Mouse (Mus musculus): Measurements from ENCODE around the gene Nrip1. TPM values are rescaled to one million over a fixed set of nuclear protein-coding genes. Genes with fewer than 3 reads are reported as not detected.

The Nrip1 gene
- total RNA-seq, 2 experiments from 2014 or later: 64.1 to 67.3 TPM

DNA sequence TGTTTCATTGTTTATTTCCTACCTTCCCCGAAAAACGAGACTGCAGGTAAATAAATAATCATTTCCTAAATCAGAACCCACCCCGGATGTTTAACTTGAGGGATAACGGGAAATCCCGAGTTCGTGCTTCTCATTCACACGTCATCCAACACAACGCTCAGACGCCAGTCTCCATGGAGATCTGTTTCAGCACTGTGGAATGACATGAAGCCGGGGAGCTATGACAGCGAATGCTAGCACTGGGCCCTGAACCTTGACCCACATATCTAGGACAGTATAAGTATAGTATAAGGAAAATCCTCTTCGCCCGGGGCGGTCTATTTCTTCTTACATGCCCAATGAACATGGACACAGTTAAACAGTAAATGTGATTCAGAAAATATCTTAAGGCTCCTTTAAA is 78.3 kb downstream of the Nrip1 start:
- no peak for DNase-seq (ENCODE audit: low spot score in 2 of 2)
- intact Hi-C loops (cut with DNase I): no loop called here

DNA sequence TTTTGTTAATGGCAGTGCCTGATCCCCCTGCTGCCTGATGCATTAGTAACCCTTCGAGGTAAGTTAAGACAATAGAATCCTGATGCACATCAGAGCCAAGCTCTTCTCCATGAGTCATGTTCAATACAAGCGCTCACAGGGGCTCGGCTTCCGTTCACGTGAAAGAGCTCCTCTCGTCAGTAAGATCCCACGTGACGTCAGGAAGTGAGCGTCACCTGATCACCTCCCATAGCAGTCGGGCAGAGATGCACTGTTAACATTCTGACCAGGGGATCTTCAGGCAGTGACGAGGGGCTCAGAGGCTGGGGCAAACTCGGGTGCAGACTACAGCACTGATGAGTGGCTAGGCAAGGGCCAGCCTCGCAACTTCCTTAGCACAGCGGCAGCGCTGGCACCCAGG is 79.1 kb downstream of the Nrip1 start:
- intact Hi-C loops (cut with DNase I): no loop called here

DNA sequence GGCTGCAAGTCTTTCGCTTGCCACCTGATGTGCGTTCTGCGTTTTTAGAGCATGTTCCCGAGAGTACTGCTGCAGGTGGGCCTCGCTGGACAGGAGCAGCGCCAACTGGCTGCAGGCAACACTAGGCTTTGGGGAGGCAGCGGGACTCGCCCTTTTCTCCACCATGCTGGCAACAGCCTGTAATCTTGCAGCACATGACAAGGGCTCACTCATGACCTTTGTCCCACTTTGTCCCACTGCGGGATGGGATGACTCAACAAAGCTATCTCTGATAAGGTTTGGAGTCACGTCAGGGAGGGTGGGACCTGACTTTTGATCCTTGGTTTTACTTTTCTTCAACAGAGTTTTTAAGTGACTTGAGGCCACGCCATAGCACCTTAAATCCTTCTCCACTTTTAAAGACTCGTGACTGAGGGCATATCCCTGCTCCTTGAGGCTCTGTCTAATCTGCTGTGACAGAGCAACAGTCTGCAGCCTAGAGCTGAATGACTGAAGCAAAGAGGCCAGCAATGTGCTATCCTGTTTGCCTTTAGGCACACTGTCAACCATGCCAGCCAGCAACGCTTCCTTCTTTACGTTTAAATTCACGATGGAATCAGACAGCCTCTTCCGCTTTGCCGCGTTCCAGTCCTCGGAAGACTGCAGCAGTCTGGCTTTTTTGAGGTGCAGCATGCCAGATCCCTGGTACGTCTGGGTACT is 79.7 kb downstream of the Nrip1 start:
- intact Hi-C loops (cut with DNase I): no loop called here

More for the DNA sequence above, 79.1 kb downstream of the Nrip1 start:
- no peak for DNase-seq (ENCODE audit: low spot score in 2 of 2)

DNA sequence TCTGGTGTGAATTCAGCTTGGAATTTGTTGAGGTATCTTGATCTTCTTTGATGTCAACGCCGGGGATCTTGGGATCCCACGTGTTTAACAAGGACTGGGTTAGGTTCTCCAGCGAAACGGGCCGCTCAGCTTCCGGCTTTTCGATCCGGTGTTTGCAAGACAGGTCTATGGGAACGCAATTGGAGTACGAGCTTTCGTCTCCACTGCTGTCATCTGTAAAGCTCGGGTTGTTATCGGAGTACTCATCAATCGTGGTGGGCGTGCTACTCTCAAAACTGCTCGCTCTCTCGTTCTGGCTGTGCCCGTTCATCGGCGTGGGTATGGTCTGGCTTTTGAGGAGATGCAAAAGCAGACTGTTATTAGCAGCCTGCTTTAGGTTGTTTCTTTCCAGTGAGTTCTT is 80.5 kb downstream of the Nrip1 start:
- intact Hi-C loops (cut with DNase I): no loop called here
- DNase-seq (ENCODE audit: low spot score in 2 of 2): no peak

More for the DNA sequence above, 79.7 kb downstream of the Nrip1 start:
- DNase-seq (ENCODE audit: low spot score in 2 of 2): no peak

DNA sequence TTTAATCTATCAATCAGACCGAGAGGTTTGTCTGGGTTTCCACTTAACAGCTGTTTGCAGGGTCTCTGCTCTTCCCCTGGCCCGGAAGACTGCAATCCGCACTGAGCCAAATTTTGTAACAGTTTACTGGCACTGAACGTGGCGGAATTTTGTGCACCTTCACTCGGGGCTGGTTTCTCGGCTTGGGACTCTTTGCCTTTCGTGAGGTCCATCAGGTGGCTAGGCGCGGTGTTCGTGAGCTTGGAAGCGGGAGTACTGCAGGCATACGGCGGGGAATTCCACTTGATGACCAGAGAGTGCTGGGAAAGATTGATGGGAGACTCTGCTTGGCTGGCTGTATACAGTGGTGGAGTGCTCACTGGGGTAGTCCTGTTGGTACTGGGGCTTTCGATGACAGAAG is 81.0 kb downstream of the Nrip1 start:
- no peak for DNase-seq (ENCODE audit: low spot score in 2 of 2)
- intact Hi-C loops (cut with DNase I): no loop called here

DNA sequence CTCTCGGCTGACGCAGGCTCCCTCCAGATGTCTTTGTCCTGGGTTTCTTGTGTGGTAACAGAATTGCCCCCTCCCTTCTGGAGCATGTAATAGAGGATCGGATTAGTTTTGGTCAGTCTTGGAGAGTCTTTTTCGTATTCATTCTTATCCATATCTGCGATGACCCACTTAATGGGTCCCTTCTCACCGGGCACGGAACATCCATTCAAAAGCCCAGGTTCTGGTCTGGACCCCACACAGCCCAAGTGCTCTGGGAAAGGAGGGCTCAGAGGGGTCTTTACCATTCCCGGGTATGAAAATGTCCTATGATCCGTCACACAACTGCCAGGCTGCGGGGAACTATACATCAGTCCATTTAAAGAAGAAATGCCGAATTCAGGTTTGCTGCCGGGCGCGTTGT is 82.3 kb downstream of the Nrip1 start:
- intact Hi-C loops (cut with DNase I): no loop called here
- no peak for DNase-seq (ENCODE audit: low spot score in 2 of 2)

DNA sequence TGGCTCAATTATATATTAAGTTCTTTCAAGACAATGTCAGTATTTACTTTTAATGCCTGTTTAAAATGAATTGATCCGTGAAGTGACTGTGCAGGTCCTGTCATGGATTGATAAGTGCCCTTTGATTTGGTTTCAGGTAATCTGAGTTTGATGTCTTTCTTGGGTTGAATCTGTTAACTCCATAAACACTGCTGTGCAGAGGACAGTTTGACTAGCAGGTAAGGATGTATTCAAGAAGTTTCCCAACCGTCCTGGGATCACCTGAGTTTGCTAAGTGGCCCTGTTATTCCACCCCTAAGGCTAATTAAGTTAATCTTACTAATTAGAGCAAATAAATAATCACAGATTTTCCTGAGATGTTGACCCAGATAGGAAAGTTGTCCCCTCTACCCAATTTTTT is 84.1 kb downstream of the Nrip1 start:
- no peak for DNase-seq (ENCODE audit: low spot score in 2 of 2)
- intact Hi-C loops (cut with DNase I): no loop called here

DNA sequence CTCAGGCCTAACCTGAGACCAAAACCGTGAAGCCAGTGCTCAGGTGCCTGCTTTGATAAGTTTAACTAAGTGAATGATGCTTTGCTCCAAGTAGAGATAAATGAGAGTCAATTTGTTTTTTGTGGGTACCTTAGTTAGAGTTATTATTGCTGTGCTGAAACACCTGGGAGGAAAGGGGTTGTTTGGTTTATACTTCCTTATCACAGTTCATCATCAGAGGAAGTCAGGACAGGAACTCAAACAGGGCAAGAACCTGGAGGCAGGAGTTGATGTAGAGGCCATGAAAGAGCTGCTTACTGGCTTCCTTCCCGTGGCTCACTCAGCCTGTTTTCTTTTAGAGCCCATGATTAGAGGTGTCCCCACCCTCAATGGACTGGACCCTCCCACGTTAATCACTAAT is 89.8 kb downstream of the Nrip1 start:
- DNase-seq (ENCODE audit: low spot score in 2 of 2): no peak
- intact Hi-C loops (cut with DNase I): no loop called here

DNA sequence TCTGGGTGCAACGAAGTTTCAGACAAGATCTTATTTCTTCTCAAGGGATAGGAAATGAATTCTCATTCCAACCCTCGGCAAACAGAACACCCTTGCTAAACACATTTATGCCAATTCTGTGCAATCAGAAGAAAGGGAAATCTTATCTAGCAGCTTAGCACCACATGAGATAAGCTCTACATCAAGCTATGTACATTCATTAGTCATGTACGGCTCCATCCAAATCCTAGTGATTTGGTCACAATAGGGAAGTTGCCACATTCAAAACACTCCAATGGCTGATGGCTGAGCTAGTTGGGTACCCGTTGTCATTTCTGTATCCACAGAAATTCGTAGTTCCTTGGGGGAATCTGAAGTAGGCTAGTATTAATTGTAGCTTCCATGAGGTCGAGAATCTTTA is 91.8 kb downstream of the Nrip1 start:
- intact Hi-C loops (cut with DNase I): no loop called here
- DNase-seq (ENCODE audit: low spot score in 2 of 2): no peak

DNA sequence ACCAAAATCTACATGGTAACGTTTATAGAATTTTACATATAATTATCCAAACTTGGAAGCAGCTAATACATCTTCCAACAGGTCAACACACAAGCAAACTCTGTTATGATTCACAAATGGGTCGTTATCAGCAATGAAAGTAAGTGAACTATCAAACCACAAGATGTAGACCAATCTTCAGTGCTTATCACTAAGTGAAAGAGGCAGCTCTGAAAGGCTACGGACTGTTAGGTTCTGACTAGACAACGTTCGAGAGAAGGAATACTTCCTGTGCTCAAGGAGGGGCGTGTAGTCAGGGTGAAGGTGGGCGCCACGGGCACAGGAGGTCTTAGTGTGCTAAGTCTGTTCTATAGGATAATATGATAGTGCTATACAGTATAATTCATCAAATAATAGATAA is 93.3 kb downstream of the Nrip1 start:
- intact Hi-C loops (cut with DNase I): no loop called here
- no peak for DNase-seq (ENCODE audit: low spot score in 2 of 2)

DNA sequence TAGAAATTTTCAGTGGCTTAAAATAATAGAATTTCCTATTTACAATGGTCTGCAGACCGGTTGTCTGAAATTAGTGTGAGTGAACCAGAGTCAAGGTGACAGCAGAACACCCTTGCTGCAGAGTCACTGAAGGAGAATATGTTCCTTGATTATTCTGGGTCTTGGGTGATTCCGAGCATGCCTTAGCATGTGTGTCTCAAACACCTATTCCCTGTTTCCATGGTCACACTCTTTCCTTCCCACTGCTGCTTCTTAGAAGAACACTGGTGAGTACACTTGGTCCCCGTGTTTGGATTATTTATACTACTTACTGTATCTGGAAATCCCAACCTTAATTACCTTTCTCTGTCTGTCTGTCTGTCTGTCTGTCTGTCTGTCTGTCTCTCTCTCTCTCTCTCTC is 97.4 kb downstream of the Nrip1 start:
- intact Hi-C loops (cut with DNase I): no loop called here

DNA sequence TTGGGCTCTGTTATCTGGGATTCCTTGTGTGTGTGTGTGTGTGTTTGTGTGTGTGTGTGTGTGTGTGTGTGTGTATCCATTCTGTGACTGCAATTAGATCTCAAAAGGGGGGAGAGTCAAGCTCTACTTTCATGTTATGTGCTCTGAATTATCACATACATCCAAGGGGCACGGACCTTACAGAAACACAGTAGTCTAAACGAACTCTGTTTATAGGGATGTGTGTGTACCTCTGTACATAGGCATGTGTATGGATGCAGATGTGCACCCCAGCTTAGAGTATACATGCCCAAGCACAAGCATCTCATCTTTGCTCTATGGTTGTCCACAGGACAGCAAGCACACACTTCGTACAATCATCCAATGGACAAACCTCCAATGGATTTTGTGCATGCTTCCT is 98.0 kb downstream of the Nrip1 start:
- DNase-seq (ENCODE audit: low spot score in 2 of 2): no peak
- intact Hi-C loops (cut with DNase I): no loop called here

More for the DNA sequence above, 97.4 kb downstream of the Nrip1 start:
- DNase-seq (ENCODE audit: low spot score in 2 of 2): peak in 1 of 2 experiments; percentile 51

DNA sequence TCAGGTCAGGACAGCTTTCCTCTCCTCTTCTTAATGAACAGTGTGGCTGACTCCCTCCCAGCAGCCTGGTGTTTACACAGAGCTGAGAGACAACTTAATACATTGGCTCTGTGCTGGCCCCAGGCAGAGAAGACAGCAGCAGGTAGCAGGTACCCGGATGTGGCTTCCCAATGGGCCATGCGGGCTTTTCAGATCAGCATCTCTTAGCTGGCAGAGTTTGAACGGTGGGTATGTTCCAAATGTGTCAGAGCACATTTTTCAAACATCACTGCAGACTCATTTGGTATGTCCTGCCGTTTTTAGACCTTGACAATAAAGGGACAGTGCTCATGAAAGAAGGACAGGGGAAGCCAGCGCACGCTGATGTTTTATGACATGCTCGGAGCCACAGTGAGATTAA is 98.5 kb downstream of the Nrip1 start:
- intact Hi-C loops (cut with DNase I): no loop called here
- no peak for DNase-seq (ENCODE audit: low spot score in 2 of 2)

DNA sequence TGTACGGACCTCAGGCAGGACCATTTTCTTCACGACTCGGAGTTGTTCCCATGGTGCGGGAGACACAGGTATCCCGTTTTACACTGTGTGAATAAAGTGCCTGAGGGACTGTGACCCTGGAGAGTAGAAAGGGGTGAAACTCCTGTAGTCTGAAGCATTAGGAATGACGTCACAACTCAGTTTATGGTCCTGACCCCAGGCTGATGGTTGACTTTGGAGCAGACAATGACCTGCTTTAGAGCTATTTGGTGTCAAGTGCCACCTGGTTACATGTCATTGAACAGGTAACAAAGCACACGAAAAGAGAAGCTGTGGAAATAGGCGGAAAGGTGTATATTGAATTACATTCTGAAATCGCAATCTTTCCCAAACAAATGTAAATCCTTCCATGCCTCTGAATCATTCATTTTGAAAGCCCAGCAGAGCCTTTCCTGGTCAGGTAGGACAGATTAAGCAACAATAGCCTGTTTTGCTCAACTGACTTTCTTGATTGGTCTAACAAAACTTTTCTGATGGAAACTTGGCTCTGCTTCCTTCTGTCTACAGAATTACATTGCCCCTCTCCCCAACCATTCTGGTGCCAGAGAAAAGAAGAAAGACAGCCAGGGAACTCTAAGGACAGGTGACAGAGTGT is 106.9 kb downstream of the Nrip1 start:
- no peak for DNase-seq (ENCODE audit: low spot score in 2 of 2)
- intact Hi-C loops (cut with DNase I): no loop called here

DNA sequence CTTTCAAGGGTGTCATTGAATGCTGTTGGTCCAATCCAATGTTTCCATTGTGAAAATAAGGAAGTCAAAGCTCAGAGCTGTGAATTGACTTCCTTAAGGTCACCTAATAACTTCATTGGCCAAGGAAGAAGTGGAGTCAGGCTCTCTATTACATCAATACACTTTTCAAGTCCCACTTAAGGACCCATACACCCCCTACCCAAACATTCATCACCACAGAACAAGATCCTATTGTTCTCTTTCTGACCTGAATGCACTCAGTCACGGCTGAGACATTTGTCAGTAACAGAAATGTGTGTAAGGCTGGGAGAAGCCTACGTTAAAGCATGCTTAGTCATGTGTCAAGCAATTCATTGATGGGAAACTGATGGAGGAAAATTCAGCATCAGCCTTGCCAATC is 107.8 kb downstream of the Nrip1 start:
- intact Hi-C loops (cut with DNase I): no loop called here
- no peak for DNase-seq (ENCODE audit: low spot score in 2 of 2)

DNA sequence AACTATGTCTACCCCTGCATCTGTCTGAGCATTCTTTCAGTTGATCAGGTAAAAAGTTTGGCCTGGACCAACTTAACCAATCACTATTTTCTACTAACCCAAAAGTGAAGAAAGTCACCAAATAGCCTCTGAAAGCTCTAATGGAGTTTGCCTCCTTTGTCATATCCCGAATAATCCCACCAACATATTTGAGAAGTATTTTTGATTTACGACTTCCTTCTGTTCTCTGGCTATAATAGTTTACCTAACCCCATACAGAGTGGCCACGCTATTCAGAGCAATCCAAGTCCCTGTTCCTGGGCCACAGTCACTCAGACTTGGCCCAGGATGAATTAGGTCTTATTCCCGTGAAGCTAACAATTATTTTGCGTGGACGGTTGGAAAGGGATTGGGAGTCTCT is 108.3 kb downstream of the Nrip1 start:
- intact Hi-C loops (cut with DNase I): no loop called here
- no peak for DNase-seq (ENCODE audit: low spot score in 2 of 2)

DNA sequence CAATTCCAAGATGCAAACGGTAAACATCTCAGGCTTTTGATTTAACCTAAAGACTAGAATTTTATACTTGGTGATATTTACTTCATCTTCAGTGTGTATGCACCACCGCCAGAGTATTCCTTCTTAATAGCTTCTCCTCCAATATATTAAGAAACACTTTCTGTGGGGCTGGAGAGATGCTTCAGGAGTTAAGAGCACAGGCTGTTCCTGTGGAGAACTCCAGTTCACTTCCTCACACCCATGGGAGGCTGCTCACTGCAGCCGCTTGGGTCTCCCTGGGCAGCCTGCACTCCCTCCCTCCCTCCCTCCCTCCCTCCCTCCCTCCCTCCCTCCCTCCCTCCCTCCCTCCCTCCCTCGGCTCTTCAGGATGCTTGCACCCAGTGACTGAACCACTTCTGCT is 110.2 kb downstream of the Nrip1 start:
- intact Hi-C loops (cut with DNase I): no loop called here
- no peak for DNase-seq (ENCODE audit: low spot score in 2 of 2)

DNA sequence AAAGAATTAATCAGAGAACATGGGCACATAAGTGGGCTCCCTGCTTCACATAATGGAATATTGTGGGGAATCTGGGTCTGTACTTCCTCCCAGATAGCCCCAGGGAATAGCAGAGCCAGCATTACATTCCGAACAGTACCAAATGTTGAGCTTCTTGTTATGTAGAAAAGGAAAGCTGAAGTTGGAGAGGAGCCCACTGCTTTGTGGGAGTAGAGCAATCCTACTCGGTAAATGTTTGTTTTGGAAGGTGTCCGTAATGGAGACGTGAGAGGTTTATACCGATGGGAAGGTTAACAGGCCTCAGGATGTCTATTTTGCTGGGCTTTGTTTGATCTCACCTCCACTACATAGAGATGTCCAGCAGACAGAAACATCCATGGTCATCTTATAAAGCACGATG is 113.3 kb downstream of the Nrip1 start:
- intact Hi-C loops (cut with DNase I): no loop called here
- no peak for DNase-seq (ENCODE audit: low spot score in 2 of 2)

DNA sequence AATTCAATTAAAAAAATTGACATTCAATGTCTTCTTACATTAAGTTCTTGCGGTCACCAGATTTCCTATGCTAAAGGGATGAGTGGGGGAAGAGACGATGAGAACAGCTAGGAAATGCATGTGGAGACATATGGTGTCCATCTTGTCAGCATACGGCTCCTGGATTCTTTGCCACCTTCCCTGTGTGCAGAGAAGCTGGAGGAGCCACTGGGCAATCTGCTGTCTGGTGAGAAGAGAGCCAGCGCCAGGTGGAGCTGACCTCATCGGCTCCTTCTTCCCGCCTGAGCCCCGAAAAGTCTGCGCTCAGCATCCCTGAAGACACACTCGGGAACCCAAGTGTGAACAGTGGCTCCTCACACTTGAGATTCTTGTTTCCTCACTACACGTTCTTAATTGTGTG is 121.8 kb downstream of the Nrip1 start:
- DNase-seq (ENCODE audit: low spot score in 2 of 2): no peak
- intact Hi-C loops (cut with DNase I): no loop called here

DNA sequence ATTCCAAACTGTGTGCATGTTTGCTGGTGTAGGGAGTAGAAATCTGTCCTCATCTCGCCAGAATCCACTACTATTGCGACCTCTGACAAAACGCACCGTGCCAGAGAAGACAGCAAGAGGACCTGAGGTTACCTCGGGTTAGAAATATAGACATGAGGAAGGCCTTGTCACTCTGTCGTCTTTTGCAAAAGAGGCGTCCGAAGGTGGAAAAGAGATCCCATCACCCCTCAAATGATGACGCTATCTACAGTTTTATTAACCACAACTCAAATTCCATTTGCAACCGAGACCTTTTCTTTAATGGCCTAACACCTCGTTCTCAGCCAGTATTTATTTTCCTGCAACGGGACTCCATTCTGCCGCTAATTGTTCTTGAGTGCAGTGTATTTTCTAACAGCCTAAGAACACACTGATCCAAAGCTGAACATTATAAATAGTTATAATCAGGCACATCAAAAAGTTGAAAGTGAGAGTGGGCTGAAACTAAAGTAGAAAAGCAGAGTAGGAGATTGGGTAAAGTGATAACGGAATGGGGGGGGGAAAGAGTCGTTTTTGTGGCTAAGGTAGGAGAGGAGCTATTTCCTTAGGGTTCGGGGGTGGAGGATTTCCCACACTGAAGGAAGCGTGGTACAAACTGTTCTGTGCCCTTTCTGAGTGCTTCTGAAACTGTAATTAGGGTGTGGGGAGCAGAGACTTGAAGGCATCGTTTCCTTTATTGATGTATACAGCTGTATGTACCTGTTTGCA is 124.1 kb downstream of the Nrip1 start:
- intact Hi-C loops (cut with DNase I): no loop called here
- DNase-seq (ENCODE audit: low spot score in 2 of 2): peak in 1 of 2 experiments; percentile 16

DNA sequence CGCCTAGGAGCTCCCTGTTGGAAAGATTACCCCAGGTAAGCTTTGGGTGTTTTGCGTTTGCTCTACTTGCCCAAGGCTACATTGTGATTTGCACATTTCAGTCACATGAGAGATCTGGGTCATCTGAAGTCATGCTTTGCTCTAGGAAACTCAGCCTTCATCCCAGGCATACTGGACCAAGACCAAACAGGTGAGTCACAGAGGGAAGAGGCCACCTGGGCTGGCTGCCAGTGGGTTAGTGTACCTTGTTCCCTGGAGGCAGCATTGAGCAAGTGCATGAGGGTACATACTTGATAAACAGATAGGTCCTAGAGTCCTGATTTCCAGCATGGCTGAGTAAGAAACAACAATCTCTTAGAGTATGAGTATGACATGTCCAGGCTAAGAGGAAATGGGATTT is 130.8 kb downstream of the Nrip1 start:
- DNase-seq (ENCODE audit: low spot score in 2 of 2): no peak
- intact Hi-C loops (cut with DNase I): no loop called here
